Mouse (Mus musculus): ENCODE measurements around the gene Tbc1d5.

Gene Tbc1d5

DNA sequence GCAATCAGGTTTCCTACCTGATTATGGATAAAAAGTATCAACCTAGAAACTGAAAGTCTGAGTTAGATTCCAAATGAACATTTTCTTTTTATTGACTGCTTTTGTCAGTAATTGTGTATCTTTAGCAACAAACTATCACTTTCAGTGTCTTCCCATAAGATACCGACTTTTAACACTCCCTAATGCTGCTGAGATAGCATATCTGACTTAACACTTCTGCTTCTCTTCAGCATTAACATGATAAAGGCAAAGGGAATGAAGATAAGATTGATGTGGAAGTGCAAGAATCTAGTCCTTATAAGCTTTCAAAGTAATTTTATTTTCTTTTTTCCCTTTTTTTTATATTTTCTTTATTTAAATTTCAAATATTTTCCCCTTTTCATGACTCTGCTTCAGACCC, 138.3 kb downstream of the Tbc1d5 start:
- DNase-seq = no peak

- no peak for DNase-seq
Measured at GRCm38 (mm10) chr17:51023227-51023626, 155.9 kb downstream of the Tbc1d5 start.

DNA sequence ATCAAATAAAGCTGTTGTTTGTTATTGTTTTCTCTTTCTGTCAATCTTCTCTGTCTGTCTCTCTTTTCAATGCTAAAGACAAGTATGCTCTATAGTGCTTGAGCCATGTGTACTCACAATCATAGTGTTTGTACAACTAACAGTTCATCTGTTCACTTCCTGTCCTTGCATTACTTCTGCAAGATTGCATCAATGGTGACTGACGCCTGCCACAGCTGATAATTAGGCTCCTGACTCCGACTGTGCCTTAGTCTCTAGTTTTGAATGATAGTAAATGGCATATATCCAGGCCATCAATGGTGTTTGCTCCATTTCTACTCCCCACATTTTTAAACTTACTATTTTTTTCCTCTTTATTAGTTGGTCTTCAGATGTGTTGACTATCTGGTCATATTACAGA, 162.8 kb downstream of the Tbc1d5 start:
- DNase-seq = no peak

DNA sequence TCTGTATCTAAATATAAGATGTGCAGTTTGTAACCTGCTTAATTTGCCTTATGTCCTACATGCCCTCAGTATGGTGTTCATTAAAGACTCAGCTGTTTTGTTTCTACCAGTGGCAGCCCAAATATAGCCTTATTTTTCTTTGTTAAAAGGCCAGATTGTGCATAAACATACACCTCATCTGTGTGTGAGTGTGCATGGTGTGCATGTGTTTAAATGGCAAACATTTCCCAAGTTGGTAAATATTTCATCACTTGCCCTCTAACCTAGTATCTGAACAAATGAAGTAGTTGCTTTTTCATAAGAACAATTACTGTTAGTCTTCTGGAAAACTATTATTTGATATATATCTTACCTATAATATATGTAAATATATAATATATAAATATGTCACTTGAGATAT, 165.2 kb downstream of the Tbc1d5 start:
- DNase-seq = no peak

DNA sequence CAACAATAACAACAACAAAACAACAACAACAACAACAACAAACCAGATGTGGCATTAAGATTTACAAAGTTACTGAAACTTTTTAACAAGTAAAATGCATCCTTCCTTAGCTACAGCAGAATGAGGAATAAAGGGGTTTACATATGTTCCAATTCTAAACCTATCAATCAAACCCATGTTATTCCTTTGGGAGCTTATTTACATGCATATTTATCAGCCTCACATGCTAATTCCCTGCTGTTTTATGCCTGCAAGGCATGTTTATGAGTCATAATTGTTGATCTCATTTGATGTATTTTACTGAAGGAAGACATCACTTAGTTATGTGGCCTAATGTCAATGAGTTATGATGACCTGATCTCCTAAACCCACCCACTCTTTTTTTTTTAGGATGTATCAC, 176.0 kb downstream of the Tbc1d5 start:
- DNase-seq = no peak

GRCm38 (mm10) chr17:50998216-50998615, 180.9 kb downstream of the Tbc1d5 start:
- no peak for DNase-seq

DNA sequence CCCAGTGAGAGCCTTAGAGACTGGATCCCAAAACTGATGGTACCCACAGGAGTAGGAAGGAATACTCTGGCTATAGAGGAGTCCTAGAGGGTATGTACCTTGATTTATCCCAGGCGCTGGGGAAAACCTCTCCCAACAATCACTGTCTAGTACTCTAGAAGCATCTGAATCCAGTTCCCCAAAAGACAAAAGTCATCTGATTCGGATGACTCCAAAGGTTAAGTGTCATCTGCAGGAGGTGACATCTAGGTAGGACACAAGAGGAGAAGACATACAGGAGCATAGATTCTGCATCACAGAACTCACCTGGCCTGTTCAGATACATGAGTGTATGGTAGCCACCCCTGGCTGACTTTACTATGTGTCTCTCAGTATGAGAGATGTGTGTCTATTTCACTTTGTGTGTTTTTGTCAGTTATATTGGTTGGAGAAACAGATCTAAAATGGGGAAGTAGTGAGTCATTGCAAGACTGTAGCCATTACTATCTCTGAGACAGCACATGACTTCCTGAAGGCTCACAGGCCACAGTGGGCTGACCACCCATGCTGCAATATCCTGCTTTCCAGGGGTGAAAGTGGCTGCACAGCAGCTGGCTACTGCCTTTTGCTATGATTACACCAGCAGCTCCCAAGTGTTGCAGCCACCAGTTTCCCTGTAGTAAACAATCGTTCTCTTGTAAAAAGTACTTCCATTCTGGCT, 185.7 kb downstream of the Tbc1d5 start:
- DNase-seq = no peak

- no peak for DNase-seq
Measured at GRCm38 (mm10) chr17:50990770-50991405, 188.3 kb downstream of the Tbc1d5 start.

DNA sequence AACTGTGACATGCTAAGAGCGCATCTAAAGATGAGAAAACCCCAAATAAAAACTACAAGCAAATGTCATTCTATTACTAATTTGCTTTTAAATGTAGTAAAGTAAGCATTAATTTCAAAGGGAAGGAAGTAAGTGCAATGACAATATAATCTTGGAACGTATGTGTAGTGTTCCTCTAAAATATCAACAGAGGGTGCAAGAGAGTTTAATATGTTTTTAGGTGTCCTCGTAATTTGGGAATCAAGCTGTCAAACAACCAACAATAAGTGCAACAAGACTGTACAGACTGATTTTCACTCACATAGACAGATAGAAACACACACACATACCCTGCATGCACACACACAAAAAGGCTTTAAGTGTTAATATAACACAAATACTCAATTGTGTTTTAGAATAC, 191.2 kb downstream of the Tbc1d5 start:
- no peak for DNase-seq

DNA sequence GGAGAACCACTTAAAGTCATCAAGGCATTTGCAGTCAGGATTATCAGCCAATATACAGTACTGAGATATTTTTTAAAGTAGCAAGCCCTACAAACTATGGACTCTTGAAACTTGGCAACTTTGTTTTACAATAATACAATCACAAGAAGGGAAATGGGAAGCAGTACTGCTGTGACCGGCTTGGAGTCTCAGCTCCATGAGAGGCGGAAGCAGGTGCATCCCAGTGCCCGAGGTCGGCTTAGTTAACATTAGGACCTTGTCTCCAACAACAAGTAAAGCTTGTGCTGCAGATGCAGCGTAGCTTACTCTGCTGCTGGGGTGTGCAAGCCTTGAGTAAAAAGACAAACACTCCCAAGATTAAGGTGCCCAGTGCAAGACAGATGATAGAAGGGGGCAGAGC, 197.2 kb downstream of the Tbc1d5 start:
- DNase-seq = no peak

DNA sequence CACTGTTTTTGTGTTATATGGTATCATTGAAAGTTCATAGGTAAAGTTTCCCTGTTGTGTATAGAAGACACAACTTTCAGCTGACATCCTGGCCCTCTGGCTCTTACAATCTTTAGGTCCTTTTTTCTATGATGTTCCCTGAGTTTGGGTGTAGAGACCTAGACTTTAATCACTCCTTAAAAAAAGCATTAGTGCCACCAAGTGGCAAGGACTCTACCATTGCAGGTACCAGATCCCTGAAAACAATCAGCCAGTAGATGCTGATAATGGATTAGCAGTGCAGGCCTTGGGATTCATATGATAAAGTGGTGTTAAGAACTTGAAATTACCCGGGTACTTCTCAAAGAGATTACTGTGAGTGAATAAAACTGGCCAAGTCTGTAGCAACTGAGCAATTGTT, 207.0 kb downstream of the Tbc1d5 start:
- no peak for DNase-seq

DNA sequence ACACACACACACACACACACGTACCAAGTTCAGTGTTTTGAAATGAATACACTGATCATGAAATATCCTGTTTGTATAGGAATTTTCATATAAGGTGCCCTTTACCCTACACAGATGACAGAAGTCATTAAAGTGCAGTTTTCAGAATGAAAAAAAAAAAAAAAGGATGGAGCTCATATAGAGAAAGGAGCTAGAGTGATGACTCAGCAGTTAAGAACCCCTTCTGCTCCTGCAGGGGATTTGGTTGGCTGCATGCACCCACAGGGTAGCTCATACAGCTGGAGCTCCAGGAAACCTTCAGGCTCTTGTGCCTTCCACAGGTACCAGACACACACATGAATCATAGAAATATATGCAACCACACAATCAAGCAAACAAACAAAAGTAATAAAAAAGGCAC, 213.0 kb downstream of the Tbc1d5 start:
- DNase-seq = no peak

GRCm38 (mm10) chr17:50954313-50954712, 224.8 kb downstream of the Tbc1d5 start:
- DNase-seq = no peak

DNA sequence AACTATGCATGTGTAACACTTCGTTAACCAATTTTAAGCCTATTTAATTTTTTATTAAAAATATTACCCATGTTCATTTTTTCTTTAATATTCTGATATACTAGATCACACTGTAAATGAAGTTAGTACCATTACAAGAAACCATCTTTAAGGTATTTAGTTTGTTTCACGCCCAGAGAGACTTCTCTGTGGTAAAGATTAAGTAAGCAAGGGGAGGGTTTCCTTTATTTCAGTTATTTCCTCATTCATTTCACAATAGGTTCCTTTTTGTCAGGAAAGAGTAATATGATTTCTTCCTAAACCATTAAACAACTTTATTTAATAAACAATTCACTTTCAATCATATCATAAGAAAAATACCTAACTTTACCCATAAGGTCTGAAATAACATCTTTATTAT, 256.8 kb downstream of the Tbc1d5 start:
- DNase-seq = no peak

DNA sequence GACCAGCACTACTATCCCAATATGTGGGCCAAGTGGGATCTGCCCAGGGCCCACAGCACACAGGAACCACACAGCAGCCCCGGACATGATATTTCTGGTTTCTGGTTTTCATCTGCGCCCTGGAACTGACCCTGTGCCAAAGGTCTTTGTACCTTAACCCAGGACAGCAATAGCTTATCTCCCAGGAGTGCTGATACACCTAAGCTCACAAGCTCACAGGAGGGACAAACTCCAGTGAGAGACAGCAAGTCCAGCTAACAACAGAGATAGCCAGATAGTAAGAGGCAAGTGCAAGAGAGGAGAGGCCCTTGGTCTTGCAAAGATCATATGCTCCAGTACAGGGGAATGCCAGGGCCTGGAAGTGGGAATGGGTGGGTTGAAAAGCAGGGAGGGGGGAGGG, 263.9 kb downstream of the Tbc1d5 start:
- DNase-seq = no peak

- DNase-seq = no peak
Measured at GRCm38 (mm10) chr17:50908568-50909335, 270.4 kb downstream of the Tbc1d5 start.

DNA sequence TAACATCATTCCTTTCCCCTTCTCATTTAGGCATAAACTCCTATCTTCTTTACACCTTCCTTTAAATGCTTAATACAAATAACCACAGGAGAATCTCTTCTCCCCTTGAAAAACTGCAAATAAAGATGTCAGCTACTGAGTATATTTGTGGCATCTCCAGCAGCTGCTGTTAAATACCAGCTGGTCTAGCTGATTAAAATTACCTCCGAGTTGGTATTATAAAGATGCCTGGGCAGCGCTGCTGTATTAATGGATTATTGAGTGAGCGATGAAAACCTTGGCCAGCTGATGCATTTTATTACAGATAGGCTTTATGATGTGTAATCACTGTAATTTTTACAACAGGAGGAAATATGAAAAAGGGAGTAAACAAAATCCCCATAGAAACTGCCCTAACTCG, 271.0 kb downstream of the Tbc1d5 start:
- DNase-seq = no peak

DNA sequence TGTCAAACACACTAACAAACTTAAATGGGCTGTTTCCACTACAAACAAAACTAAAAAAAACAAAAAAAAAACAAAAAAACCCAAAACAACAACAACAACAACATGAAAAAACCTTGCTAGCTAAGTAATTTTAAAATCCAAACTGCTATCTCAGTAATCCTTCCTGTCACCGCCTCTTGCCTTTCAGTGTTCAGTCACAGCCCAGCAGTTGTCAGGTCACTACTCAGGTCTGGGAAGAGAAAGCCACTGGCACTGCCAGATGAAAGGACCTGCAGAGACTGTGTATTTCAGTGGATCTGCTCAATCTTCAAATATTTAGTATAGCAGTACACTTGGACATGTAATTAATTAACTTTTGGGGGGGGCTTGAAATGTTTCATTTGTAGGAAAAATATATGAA, 272.5 kb downstream of the Tbc1d5 start:
- DNase-seq = no peak

GRCm38 (mm10) chr17:50904463-50904862, 274.7 kb downstream of the Tbc1d5 start:
- no peak for DNase-seq

- DNase-seq = no peak
Measured at GRCm38 (mm10) chr17:50897867-50898266, 281.3 kb downstream of the Tbc1d5 start.

GRCm38 (mm10) chr17:50889475-50889874, 289.7 kb downstream of the Tbc1d5 start:
- no peak for DNase-seq

GRCm38 (mm10) chr17:50879910-50880309, 299.2 kb downstream of the Tbc1d5 start:
- DNase-seq = no peak

DNA sequence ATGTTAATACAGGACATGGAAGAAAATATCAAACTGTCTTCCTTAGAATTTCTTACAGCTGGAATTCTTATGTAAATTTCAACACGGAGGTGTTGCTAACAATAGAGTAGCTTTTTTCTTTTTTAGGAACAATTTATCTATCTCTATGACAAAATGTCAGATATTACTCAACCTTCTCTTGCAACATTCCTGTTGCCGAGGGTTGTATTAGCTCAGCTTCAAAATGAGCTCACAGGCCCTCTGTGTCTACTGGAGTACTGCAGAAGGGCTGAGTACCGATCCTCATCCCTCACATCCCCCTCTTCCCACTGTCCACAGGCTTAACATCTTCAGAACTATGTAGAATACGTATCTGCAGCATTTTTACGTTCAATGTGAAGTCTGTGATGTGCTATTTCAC, 302.7 kb downstream of the Tbc1d5 start:
- DNase-seq = no peak

- DNase-seq = no peak
Measured at GRCm38 (mm10) chr17:50874067-50874466, 305.1 kb downstream of the Tbc1d5 start.

Data from cerebellum, adult 8-10 months (tissue).